14 mouse cellular contexts compared by ENCODE assay signal in genomic region chr11:7135763-7136162, GRCm38 (mm10). TPM values are rescaled to one million over a fixed set of nuclear protein-coding genes. Genes with fewer than 3 reads are reported as not detected.
A peak's percentile ranks its signal among the peaks of the same experiment; 100 is the strongest.
DNase-seq lines count a peak whose midpoint lies in the region; ATAC-seq lines count a peak whose summit lies in the region.
"Had no signal": no experiment of that assay in that cellular context is flagged by ENCODE, and none has a peak within 500 bp of the region (broad histone marks: within the 10 kb centered on the region; RNA-seq: fewer than 3 reads in every experiment).

No protein-coding gene starts in this region.

- no peaks in the 10 kb centered on the region for H3K36me3 ChIP-seq in heart, embryonic 12.5 days
- no peaks in the 10 kb centered on the region for H3K36me3 ChIP-seq in lung, embryonic 16.5 days (ENCODE audit: control insufficient read depth, insufficient read depth, low read length)
- H3K36me3 ChIP-seq: liver, embryonic 15.5 days; neural tube, embryonic 12.5 days had no signal

- H3K27ac ChIP-seq in heart, embryonic 12.5 days (ENCODE audit: poor library complexity, severe bottlenecking): no peak overlapping the region
- H3K27ac ChIP-seq in lung, embryonic 16.5 days (ENCODE audit: low read length): no peak overlapping the region
- H3K27ac ChIP-seq: hindbrain, embryonic 13.5 days; liver, embryonic 15.5 days; neural tube, embryonic 12.5 days had no signal

- 86% methylated on average over 9 of the region's 9 CpGs for WGBS in heart, embryonic 12.5 days
- WGBS in lung, embryonic 16.5 days: 64% methylated on average over 9 of the region's 9 CpGs

- H3K9ac ChIP-seq in heart, embryonic 12.5 days: no peak overlapping the region
- H3K9ac ChIP-seq in lung, embryonic 16.5 days (ENCODE audit: low read length): no peak overlapping the region
- H3K9ac ChIP-seq: hindbrain, embryonic 13.5 days; liver, embryonic 15.5 days; neural tube, embryonic 12.5 days had no signal

- peak; percentile 65 for DNase-seq in adrenal gland, postnatal 14 days
- DNase-seq in adrenal gland, postnatal 4 days (ENCODE audit: low spot score in 2 of 2): no peak
- peak; percentile 25 for DNase-seq in heart, adult 8-10 months (ENCODE audit: low spot score)
- no peak for DNase-seq in lung, adult 18-20 months
- DNase-seq in kidney, postnatal 25 days: peak; percentile 38 to 66
- DNase-seq: midbrain, embryonic 14.5 days had no signal

- H3K4me2 ChIP-seq in heart, embryonic 12.5 days: no peak overlapping the region
- no peak overlapping the region for H3K4me2 ChIP-seq in lung, embryonic 16.5 days (ENCODE audit: low read depth, low read length)
- H3K4me2 ChIP-seq: hindbrain, embryonic 13.5 days; liver, embryonic 15.5 days; neural tube, embryonic 12.5 days had no signal

- ATAC-seq in heart, embryonic 12.5 days (ENCODE audit: insufficient number of reproducible peaks, low FRiP score): no peak
- ATAC-seq in lung, embryonic 16.5 days (ENCODE audit: low read depth): 0 out of 2 replicates have a peak, but pooled peaks have one; percentile 23
- no peak for ATAC-seq in activated CD4-positive, CD25-positive, alpha-beta regulatory T cell, adult 4 months

- peaks cover 10% of the 10 kb centered on the region for H3K4me1 ChIP-seq in heart, embryonic 12.5 days (replicated peaks)
- H3K4me1 ChIP-seq in lung, embryonic 16.5 days (replicated peaks; ENCODE audit: control insufficient read depth, insufficient read depth, low read length): 0 out of 2 replicates have a peak, but pooled peaks cover 4% of the 10 kb centered on the region
- H3K4me1 ChIP-seq: hindbrain, embryonic 13.5 days; neural tube, embryonic 12.5 days had no signal

- H3K27me3 ChIP-seq in heart, embryonic 12.5 days (replicated peaks): no peaks in the 10 kb centered on the region
- no peaks in the 10 kb centered on the region for H3K27me3 ChIP-seq in lung, embryonic 16.5 days (ENCODE audit: control insufficient read depth, insufficient read depth, low read depth, low read length)
- H3K27me3 ChIP-seq: hindbrain, embryonic 13.5 days; liver, embryonic 15.5 days; neural tube, embryonic 12.5 days had no signal

- H3K4me3 ChIP-seq in heart, embryonic 12.5 days: no peak overlapping the region
- H3K4me3 ChIP-seq in lung, embryonic 16.5 days (ENCODE audit: low read length): no peak overlapping the region
- H3K4me3 ChIP-seq: hindbrain, embryonic 13.5 days; liver, embryonic 15.5 days; neural tube, embryonic 12.5 days had no signal

- H3K9me3 ChIP-seq in heart, embryonic 12.5 days (replicated peaks): no peaks in the 10 kb centered on the region
- H3K9me3 ChIP-seq in lung, embryonic 16.5 days (ENCODE audit: control insufficient read depth, low read length): no peaks in the 10 kb centered on the region
- H3K9me3 ChIP-seq: hindbrain, embryonic 13.5 days; liver, embryonic 15.5 days; neural tube, embryonic 12.5 days had no signal

RNA-seq across cellular contexts. Expression of gene Gm11985, which starts 52.6 kb away (rescaled TPM):
- total RNA-seq in adrenal gland, postnatal 14 days (2021): not detected in 2 replicates
- total RNA-seq in adrenal gland, postnatal 4 days (2021): not detected
- total RNA-seq in heart, adult 8-10 months (2022): not detected
- polyA plus RNA-seq in heart, embryonic 12.5 days (2016; fragmentation: Nextera tagmentation; extraction: Ambion mirVana): not detected in 2 replicates
- polyA plus RNA-seq in lung, embryonic 16.5 days (2015; fragmentation: Nextera tagmentation; extraction: Ambion mirVana): 0.15 TPM in 1 of 2 replicates, not detected in the other
- not detected for polyA plus RNA-seq in activated CD4-positive, CD25-positive, alpha-beta regulatory T cell, adult 4 months (2017; shearing (Covaris generic))
- total RNA-seq: left cerebral cortex, postnatal 10 days had no signal
- polyA plus RNA-seq: hindbrain, embryonic 13.5 days; liver, embryonic 15.5 days; midbrain, embryonic 14.5 days; neural tube, embryonic 12.5 days; spleen, adult 2 months had no signal

Comparison
In these comparisons a context has a peak if more than half of its experiments do, and no peak if none do; other contexts are left out.
1. DNase-seq: peak in adrenal gland, postnatal 14 days (single experiment), heart, adult 8-10 months (single experiment) and kidney, postnatal 25 days (2 of 2); none in adrenal gland, postnatal 4 days (0 of 2) and lung, adult 18-20 months (0 of 2).